In genomic region chrX:134541955-134542308, GRCm38 (mm10) we compare ENCODE assay signal across 8 mouse cellular contexts. TPM values are rescaled to one million over a fixed set of nuclear protein-coding genes. Genes with fewer than 3 reads are reported as not detected.
DNase-seq lines count a peak whose midpoint lies in the region; ATAC-seq lines count a peak whose summit lies in the region.

No protein-coding gene starts in this region.

- 0 out of 2 replicates have a peak, but pooled peaks cover 1% of the 10 kb centered on the region for H3K36me3 ChIP-seq in heart, embryonic 10.5 days
- no peaks in the 10 kb centered on the region for H3K36me3 ChIP-seq in forebrain, embryonic 14.5 days (ENCODE audit: control insufficient read depth, insufficient read depth, low read length)
- H3K36me3 ChIP-seq in liver, embryonic 16.5 days (ENCODE audit: control insufficient read depth, insufficient read depth) = no peaks in the 10 kb centered on the region

- no peaks in the 10 kb centered on the region for H3K27me3 ChIP-seq in heart, embryonic 10.5 days (ENCODE audit: insufficient read depth, poor library complexity, severe bottlenecking)
- no peaks in the 10 kb centered on the region for H3K27me3 ChIP-seq in forebrain, embryonic 14.5 days (replicated peaks; ENCODE audit: control insufficient read depth, insufficient read depth, low read length)
- H3K27me3 ChIP-seq in liver, embryonic 16.5 days (ENCODE audit: control insufficient read depth, insufficient read depth, low read depth, low read length) = no peaks in the 10 kb centered on the region

- peak overlapping the region; percentile 91 for H3K27ac ChIP-seq in heart, embryonic 10.5 days
- H3K27ac ChIP-seq in forebrain, embryonic 14.5 days (ENCODE audit: low read depth, low read length) = no peak overlapping the region
- peak overlapping the region; percentile 80 for H3K27ac ChIP-seq in liver, embryonic 16.5 days (ENCODE audit: low read length)

- H3K9me3 ChIP-seq in heart, embryonic 10.5 days = no peaks in the 10 kb centered on the region
- H3K9me3 ChIP-seq in forebrain, embryonic 14.5 days (replicated peaks; ENCODE audit: control insufficient read depth, low read length) = no peaks in the 10 kb centered on the region
- H3K9me3 ChIP-seq in liver, embryonic 16.5 days (replicated peaks; ENCODE audit: control insufficient read depth, low read length) = no peaks in the 10 kb centered on the region

- peak overlapping the region; percentile 56 for H3K9ac ChIP-seq in forebrain, embryonic 14.5 days (ENCODE audit: low read length)
- peak overlapping the region; percentile 74 for H3K9ac ChIP-seq in liver, embryonic 16.5 days (ENCODE audit: low read depth, low read length)

- no peak for DNase-seq in heart, embryonic 10.5 days (ENCODE audit: low spot score)
- DNase-seq in heart, postnatal 10 days = no peak
- peak; percentile 44 for DNase-seq in forebrain, embryonic 14.5 days (ENCODE audit: low spot score)
- no peak for DNase-seq in MN1 (ENCODE audit: low spot score)
- no peak for DNase-seq in urinary bladder, postnatal 10 days (ENCODE audit: low spot score)
- no peak for DNase-seq in gastrocnemius, postnatal 36 days

- H3K4me2 ChIP-seq in forebrain, embryonic 14.5 days (ENCODE audit: low read length) = peak overlapping the region; percentile 43
- peak overlapping the region; percentile 57 for H3K4me2 ChIP-seq in liver, embryonic 16.5 days (ENCODE audit: low read depth, low read length)

- intact Hi-C loops in heart, postnatal 10 days (cut with DNase I) = loop anchor here (5.0 kb wide), 1 partner anchor 40 kb away; the partner anchor contains the start of gene Btk
- intact Hi-C loops in gastrocnemius, postnatal 36 days (cut with DNase I) = no loop called here

- WGBS in heart, embryonic 10.5 days = 22% methylated on average over 6 of the region's 6 CpGs
- WGBS in forebrain, embryonic 14.5 days = 35% methylated on average over 6 of the region's 6 CpGs
- WGBS in liver, embryonic 16.5 days (ENCODE audit: insufficient replicate concordance) = 19% methylated on average over 6 of the region's 6 CpGs

- peak; percentile 13 for ATAC-seq in CD4-positive, CD25-positive, alpha-beta regulatory T cell, adult 4 months
- no peak; the same call in 1 of the 2 replicates for ATAC-seq in forebrain, embryonic 14.5 days
- no peak for ATAC-seq in liver, embryonic 16.5 days (ENCODE audit: low read depth)

- H3K4me1 ChIP-seq in heart, embryonic 10.5 days = no peaks in the 10 kb centered on the region
- no peaks in the 10 kb centered on the region for H3K4me1 ChIP-seq in forebrain, embryonic 14.5 days (ENCODE audit: control insufficient read depth, insufficient read depth, low read length)
- no peaks in the 10 kb centered on the region; the same call in 1 of the 2 replicates for H3K4me1 ChIP-seq in liver, embryonic 16.5 days (ENCODE audit: control insufficient read depth, low read depth, low read length)

- H3K4me3 ChIP-seq in heart, embryonic 10.5 days = peak overlapping the region; percentile 64
- peak overlapping the region; percentile 43 for H3K4me3 ChIP-seq in forebrain, embryonic 14.5 days (ENCODE audit: low read depth, low read length)
- H3K4me3 ChIP-seq in liver, embryonic 16.5 days (ENCODE audit: low read depth, low read length) = peak overlapping the region; percentile 69

RNA-seq across cellular contexts. Expression of gene Timm8a1, which starts 0.3 kb away (rescaled TPM):
- polyA plus RNA-seq in heart, embryonic 10.5 days (2016; fragmentation: Nextera tagmentation; extraction: Ambion mirVana) = 99.7 and 120 TPM in 2 replicates
- 10 to 100 TPM; 28.7 to 36.0 TPM for total RNA-seq in heart, postnatal 10 days (2021)
- polyA plus RNA-seq in CD4-positive, CD25-positive, alpha-beta regulatory T cell, adult 4 months (2017; shearing (Covaris generic)) = 10 to 100 TPM; 28.8 to 36.1 TPM
- 53.8 and 55.2 TPM in 2 replicates for polyA plus RNA-seq in forebrain, embryonic 14.5 days (2014; fragmentation: Nextera tagmentation; extraction: Ambion mirVana)
- polyA plus RNA-seq in liver, embryonic 16.5 days (2015; fragmentation: Nextera tagmentation; extraction: Ambion mirVana) = 62.2 and 65.2 TPM in 2 replicates
- total RNA-seq in gastrocnemius, postnatal 36 days (2021) = 10 to 100 TPM in 1 of 2 experiments, 1 to 10 TPM in 1; 9.3 to 13.4 TPM

RNA-seq across cellular contexts. Expression of gene Btk, which starts 41.4 kb away (rescaled TPM):
- polyA plus RNA-seq in heart, embryonic 10.5 days (2016; fragmentation: Nextera tagmentation; extraction: Ambion mirVana) = 0.86 and 2.5 TPM in 2 replicates
- under 1 TPM; 0.81 to 0.84 TPM for total RNA-seq in heart, postnatal 10 days (2021)
- polyA plus RNA-seq in CD4-positive, CD25-positive, alpha-beta regulatory T cell, adult 4 months (2017; shearing (Covaris generic)) = 1 to 10 TPM in 1 of 2 experiments, under 1 TPM in 1; 0.38 to 2.2 TPM
- 0.28 and 0.31 TPM in 2 replicates for polyA plus RNA-seq in forebrain, embryonic 14.5 days (2014; fragmentation: Nextera tagmentation; extraction: Ambion mirVana)
- polyA plus RNA-seq in liver, embryonic 16.5 days (2015; fragmentation: Nextera tagmentation; extraction: Ambion mirVana) = 14.4 and 14.8 TPM in 2 replicates
- total RNA-seq in gastrocnemius, postnatal 36 days (2021) = under 1 TPM; 0.15 TPM

RNA-seq across cellular contexts. Expression of gene Rpl36a, which starts 43.5 kb away (rescaled TPM):
- 252 and 287 TPM in 2 replicates for polyA plus RNA-seq in heart, embryonic 10.5 days (2016; fragmentation: Nextera tagmentation; extraction: Ambion mirVana)
- total RNA-seq in heart, postnatal 10 days (2021) = 100 to 1,000 TPM; 186 TPM
- 100 to 1,000 TPM; 553 to 695 TPM for polyA plus RNA-seq in CD4-positive, CD25-positive, alpha-beta regulatory T cell, adult 4 months (2017; shearing (Covaris generic))
- polyA plus RNA-seq in forebrain, embryonic 14.5 days (2014; fragmentation: Nextera tagmentation; extraction: Ambion mirVana) = 236 and 310 TPM in 2 replicates
- polyA plus RNA-seq in liver, embryonic 16.5 days (2015; fragmentation: Nextera tagmentation; extraction: Ambion mirVana) = 216 and 255 TPM in 2 replicates
- total RNA-seq in gastrocnemius, postnatal 36 days (2021) = 100 to 1,000 TPM in 1 of 2 experiments, 10 to 100 TPM in 1; 83.8 to 131 TPM

RNA-seq across cellular contexts. Expression of gene Gla, which starts 59.0 kb away (rescaled TPM):
- 4.3 and 6.6 TPM in 2 replicates for polyA plus RNA-seq in heart, embryonic 10.5 days (2016; fragmentation: Nextera tagmentation; extraction: Ambion mirVana)
- total RNA-seq in heart, postnatal 10 days (2021) = 1 to 10 TPM; 2.2 to 2.4 TPM
- 1 to 10 TPM; 3.4 to 4.9 TPM for polyA plus RNA-seq in CD4-positive, CD25-positive, alpha-beta regulatory T cell, adult 4 months (2017; shearing (Covaris generic))
- 2.3 and 3.0 TPM in 2 replicates for polyA plus RNA-seq in forebrain, embryonic 14.5 days (2014; fragmentation: Nextera tagmentation; extraction: Ambion mirVana)
- polyA plus RNA-seq in liver, embryonic 16.5 days (2015; fragmentation: Nextera tagmentation; extraction: Ambion mirVana) = 3.6 and 4.5 TPM in 2 replicates
- total RNA-seq in gastrocnemius, postnatal 36 days (2021) = 1 to 10 TPM; 1.6 TPM

RNA-seq across cellular contexts. Expression of gene Hnrnph2, which starts 59.0 kb away (rescaled TPM):
- 142 and 149 TPM in 2 replicates for polyA plus RNA-seq in heart, embryonic 10.5 days (2016; fragmentation: Nextera tagmentation; extraction: Ambion mirVana)
- total RNA-seq in heart, postnatal 10 days (2021) = 10 to 100 TPM; 91.6 to 94.5 TPM
- polyA plus RNA-seq in CD4-positive, CD25-positive, alpha-beta regulatory T cell, adult 4 months (2017; shearing (Covaris generic)) = 100 to 1,000 TPM in 1 of 2 experiments, 10 to 100 TPM in 1; 93.8 to 139 TPM
- 108 and 109 TPM in 2 replicates for polyA plus RNA-seq in forebrain, embryonic 14.5 days (2014; fragmentation: Nextera tagmentation; extraction: Ambion mirVana)
- 66.4 and 79.1 TPM in 2 replicates for polyA plus RNA-seq in liver, embryonic 16.5 days (2015; fragmentation: Nextera tagmentation; extraction: Ambion mirVana)
- total RNA-seq in gastrocnemius, postnatal 36 days (2021) = 10 to 100 TPM; 42.1 to 46.4 TPM
